Mouse (Mus musculus): ENCODE data around the gene Ctf2. TPM values are rescaled to one million over a fixed set of nuclear protein-coding genes. Genes with fewer than 3 reads are reported as not detected.
A peak's percentile ranks its signal among the peaks of the same experiment; 100 is the strongest.
"Not testable (repeated sequence)": the region's sequence is repeated elsewhere in the genome, so short reads cannot be mapped to it uniquely, and the experiment has no call there.

The Ctf2 gene
- polyA plus RNA-seq, 1 experiment = not detected

DNA sequence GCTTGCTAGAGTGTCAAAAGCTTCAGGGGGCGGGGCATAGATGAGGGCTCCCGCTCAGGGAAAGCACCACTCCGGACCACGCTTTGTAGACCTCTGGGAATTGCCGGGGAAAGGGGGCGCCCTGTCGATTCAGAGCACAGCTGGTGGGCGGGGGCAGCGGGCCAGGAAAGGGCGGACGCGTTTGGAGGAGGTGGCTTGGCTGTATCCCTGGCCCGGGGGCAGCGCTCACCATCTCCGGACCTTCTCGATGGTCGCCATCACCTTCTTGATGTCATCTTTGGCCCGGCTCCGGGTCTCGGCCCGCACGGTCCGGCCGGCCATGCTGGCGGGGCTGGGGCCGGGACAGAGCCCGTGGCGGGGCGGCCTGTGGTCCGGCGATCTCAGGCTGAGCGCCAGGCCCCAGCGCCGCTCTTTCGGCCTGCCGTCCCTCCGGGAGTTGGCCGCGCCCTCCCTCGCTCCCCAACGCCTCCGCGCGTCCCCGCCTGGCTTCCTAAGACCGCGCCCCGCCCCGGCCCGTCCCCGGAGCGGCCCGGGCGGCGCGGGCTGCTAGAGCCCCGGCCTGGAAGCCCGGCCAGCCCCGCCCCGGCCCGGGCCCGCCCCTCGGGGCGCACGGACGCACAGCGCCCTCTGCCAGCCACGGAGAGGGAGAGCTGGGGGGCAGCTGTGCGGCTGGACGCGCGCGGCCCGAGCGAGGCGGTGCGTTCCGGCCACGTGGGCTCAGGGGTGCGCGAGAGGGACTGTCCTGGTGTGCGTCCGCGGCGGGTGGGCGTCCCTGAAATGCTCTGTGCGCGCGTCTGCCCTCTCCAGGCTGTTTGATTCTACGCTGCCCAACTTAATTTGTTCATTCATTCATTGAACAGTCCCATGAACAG, 23.5 kb downstream of the Ctf2 start, which contains the start of gene Bcl7c:
Gene Bcl7c, minus strand, starts transcription at position 727 of the 872 bp plus-strand sequence.
- DNase-seq = peak; percentile 86
- H3K4me3 ChIP-seq (replicated peaks; ENCODE audit: extremely low read depth, low read depth, low read length) = peak within 1 kb of the TSS; percentile 64
- peak; percentile 41; the same call in 1 of the 2 replicates for TF ChIP-seq POLR2A (IDR thresholded peaks at IDR 0.05; ENCODE audit: borderline replicate concordance, extremely low read depth, low read depth, low read length)
- TF ChIP-seq CTCF (IDR thresholded peaks at IDR 0.05; ENCODE audit: insufficient read depth, low read length) = 0 out of 2 replicates have a peak, but pooled peaks have one; percentile 11
- under 1% methylated on average over 89 of the region's 90 CpGs for WGBS
- H3K4me1 ChIP-seq (ENCODE audit: control insufficient read depth, insufficient read depth, low read length) = peaks cover 3% of the 10 kb centered on the region

DNA sequence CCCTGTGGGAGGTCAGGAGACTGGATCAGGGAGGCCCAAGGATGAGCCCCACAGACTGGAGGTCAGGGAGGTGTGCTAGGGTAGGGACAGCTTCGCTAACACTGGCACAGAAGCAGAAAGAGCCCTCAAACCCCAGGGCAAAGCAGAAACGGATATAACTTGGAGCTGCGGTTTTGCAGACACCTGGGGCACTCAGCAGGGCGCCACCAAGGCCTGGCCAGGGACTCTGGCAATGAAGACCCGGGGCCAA, 24.1 kb downstream of the Ctf2 start:
- DNase-seq = no peak
- Histone ChIP-seq H3K4me3 (replicated peaks; ENCODE audit: extremely low read depth, low read depth, low read length) (peak overlapping the region; percentile 64), H3K4me1 (ENCODE audit: control insufficient read depth, insufficient read depth, low read length) (peaks cover 3% of the 10 kb centered on the region)
- under 1% methylated on average over 5 of the region's 5 CpGs for WGBS
- no peak for TF ChIP-seq POLR2A (IDR thresholded peaks at IDR 0.05; ENCODE audit: borderline replicate concordance, extremely low read depth, low read depth, low read length)
- TF ChIP-seq CTCF (IDR thresholded peaks at IDR 0.05; ENCODE audit: insufficient read depth, low read length) = no peak

DNA sequence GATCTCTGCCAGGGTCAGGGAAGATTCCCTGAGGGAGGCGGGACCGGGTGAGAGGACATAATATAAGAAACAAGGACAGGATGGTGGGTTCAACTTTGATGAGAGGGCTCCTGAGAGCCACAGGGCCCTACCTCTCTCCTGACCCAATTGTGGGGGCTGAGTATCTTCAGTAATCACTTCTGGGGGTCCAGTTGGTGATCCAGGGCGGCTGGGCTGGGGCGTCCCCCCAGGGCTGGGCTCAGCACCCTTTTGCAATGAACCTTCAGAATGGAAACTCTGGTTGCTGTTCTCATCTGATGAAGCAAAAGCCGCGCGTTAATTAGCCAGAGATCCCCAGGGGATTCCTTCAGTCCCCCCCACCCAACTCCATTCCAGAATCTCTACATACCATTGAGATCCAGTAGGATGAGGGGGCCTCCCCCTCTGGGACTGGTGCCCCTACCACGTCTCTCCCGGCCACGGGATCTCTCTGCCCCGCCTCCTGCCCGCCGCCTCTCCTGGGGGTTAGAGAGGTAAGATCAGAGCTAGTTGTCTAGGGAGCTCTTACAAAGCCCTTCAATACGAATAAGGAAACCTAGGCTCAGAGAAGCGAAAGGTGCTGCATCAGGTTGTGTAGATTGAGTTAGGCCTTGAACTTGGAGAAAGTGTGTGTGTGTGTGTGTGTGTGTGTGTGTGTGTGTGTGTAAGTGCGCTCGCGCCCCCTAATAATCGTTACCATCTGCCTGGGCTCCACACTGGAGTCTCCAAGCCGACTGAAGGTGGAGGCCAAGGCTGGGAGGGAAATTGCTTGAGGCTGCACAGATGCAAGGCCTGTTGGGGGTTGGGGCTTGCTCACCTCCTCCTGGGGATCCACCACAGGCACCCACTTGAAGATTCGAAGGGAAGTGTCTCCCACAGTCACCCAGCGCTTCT, 24.7 kb downstream of the Ctf2 start:
- no peak for TF ChIP-seq CTCF (IDR thresholded peaks at IDR 0.05; ENCODE audit: insufficient read depth, low read length)
- no peak for TF ChIP-seq POLR2A (IDR thresholded peaks at IDR 0.05; ENCODE audit: borderline replicate concordance, extremely low read depth, low read depth, low read length)
- no peak for DNase-seq
- H3K4me3 ChIP-seq (replicated peaks; ENCODE audit: extremely low read depth, low read depth, low read length) = peak overlapping the region; percentile 64
- 46% methylated on average over 22 of the region's 22 CpGs for WGBS
- peaks cover 3% of the 10 kb centered on the region for H3K4me1 ChIP-seq (ENCODE audit: control insufficient read depth, insufficient read depth, low read length)

GRCm38 (mm10) chr7:127705706-127706105, 26.3 kb downstream of the Ctf2 start:
- TF ChIP-seq CTCF (IDR thresholded peaks at IDR 0.05; ENCODE audit: insufficient read depth, low read length) = no peak
- TF ChIP-seq POLR2A (IDR thresholded peaks at IDR 0.05; ENCODE audit: borderline replicate concordance, extremely low read depth, low read depth, low read length) = no peak
- Histone ChIP-seq H3K4me3 (replicated peaks; ENCODE audit: extremely low read depth, low read depth, low read length) (no peak overlapping the region), H3K4me1 (ENCODE audit: control insufficient read depth, insufficient read depth, low read length) (peaks cover 6% of the 10 kb centered on the region)
- WGBS = 81% methylated on average over 4 of the region's 4 CpGs
- no peak for DNase-seq

DNA sequence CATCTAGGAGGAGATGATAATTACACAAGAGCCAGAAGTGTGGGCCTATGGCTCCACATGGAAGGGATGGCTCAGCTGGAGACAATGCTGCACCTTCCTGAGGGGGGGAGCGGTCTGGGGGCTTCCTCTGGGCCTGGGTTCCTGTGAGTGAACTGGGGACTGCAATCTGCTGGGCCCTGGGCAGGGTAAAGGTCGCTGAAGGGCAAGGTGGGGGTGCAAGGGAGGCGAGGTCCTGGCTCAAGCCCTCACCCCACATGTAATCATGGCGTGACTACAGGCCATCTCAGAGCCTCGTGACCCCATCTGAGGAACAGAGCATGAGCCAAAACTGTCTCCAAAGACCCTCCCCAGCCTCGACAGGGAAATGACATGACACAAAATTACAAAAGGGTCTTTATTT, 27.4 kb downstream of the Ctf2 start:
- no peak overlapping the region for H3K4me3 ChIP-seq (replicated peaks; ENCODE audit: extremely low read depth, low read depth, low read length)
- TF ChIP-seq POLR2A (IDR thresholded peaks at IDR 0.05; ENCODE audit: borderline replicate concordance, extremely low read depth, low read depth, low read length) (no peak), CTCF (IDR thresholded peaks at IDR 0.05; ENCODE audit: insufficient read depth, low read length) (no peak)
- DNase-seq = no peak
- peaks cover 6% of the 10 kb centered on the region for H3K4me1 ChIP-seq (ENCODE audit: control insufficient read depth, insufficient read depth, low read length)
- WGBS = 83% methylated on average over 6 of the region's 6 CpGs

DNA sequence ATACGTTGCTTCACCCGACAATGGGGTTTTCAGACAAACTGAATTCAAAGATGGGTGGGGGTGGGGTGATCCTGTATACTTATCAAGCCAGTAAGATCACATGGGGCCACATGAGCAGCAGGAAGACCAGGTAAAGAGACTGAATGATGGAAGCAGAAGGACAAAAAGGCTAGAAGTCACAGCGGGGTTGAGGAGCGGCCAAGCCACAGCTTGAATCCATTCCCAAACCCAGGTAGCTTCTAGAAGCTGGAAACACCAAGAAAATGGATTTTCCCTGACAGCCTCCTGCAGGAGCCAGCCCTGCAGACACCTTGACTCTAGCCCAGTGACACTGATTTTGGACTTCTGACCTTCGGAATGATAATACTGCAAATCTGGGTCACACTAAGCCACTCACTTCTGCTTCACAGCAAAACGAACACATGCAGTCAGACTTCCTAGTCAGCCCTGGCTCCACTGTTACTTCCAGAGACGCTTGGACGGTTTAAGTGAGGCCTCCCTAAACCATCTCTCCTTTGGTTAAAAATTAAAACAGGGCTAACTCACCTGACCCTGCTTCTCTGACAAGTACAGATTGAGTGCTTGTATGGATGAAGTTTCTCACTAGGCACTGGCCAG, 28.3 kb downstream of the Ctf2 start:
- TF ChIP-seq POLR2A (IDR thresholded peaks at IDR 0.05; ENCODE audit: borderline replicate concordance, extremely low read depth, low read depth, low read length) (no peak), CTCF (IDR thresholded peaks at IDR 0.05; ENCODE audit: insufficient read depth, low read length) (no peak)
- WGBS = 90% methylated on average over 8 of the region's 8 CpGs
- Histone ChIP-seq H3K4me3 (replicated peaks; ENCODE audit: extremely low read depth, low read depth, low read length) (no peak overlapping the region), H3K4me1 (ENCODE audit: control insufficient read depth, insufficient read depth, low read length) (peaks cover 6% of the 10 kb centered on the region)
- DNase-seq = no peak

GRCm38 (mm10) chr7:127700712-127701331, 31.1 kb downstream of the Ctf2 start:
- peaks cover 2% of the 10 kb centered on the region; the same call in 1 of the 2 replicates for H3K4me1 ChIP-seq (ENCODE audit: control insufficient read depth, insufficient read depth, low read length)
- TF ChIP-seq POLR2A (IDR thresholded peaks at IDR 0.05; ENCODE audit: borderline replicate concordance, extremely low read depth, low read depth, low read length) (no peak), CTCF (IDR thresholded peaks at IDR 0.05; ENCODE audit: insufficient read depth, low read length) (no peak)
- WGBS = 41% methylated on average over 3 of the region's 3 CpGs
- DNase-seq = no peak
- H3K4me3 ChIP-seq (replicated peaks; ENCODE audit: extremely low read depth, low read depth, low read length) = no peak overlapping the region

DNA sequence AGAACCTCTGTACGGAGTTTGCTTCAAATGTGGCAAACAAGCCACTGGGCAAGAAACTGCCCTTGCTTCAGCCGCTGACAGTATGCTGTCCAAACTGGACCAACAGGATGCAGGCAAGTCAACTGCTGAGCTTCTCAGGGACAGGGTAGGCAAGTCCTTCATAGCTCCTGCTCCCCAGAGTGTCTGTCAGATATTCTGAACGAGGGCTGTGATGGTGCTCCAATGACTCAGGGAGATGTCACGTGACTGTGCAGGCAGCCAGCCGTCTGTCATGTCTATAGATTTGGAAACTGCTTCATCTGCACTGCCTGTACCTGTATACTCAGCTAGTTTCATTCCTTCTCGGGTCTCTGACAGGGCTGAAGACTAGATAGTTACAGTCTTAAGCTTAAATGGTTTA, 33.0 kb downstream of the Ctf2 start:
- no peak overlapping the region for H3K4me3 ChIP-seq (replicated peaks; ENCODE audit: extremely low read depth, low read depth, low read length)
- 79% methylated on average over 6 of the region's 6 CpGs for WGBS
- DNase-seq = no peak
- H3K4me1 ChIP-seq (ENCODE audit: control insufficient read depth, insufficient read depth, low read length) = peaks cover 2% of the 10 kb centered on the region; the same call in 1 of the 2 replicates
- TF ChIP-seq CTCF (IDR thresholded peaks at IDR 0.05; ENCODE audit: insufficient read depth, low read length) (no peak), POLR2A (IDR thresholded peaks at IDR 0.05; ENCODE audit: borderline replicate concordance, extremely low read depth, low read depth, low read length) (no peak)

DNA sequence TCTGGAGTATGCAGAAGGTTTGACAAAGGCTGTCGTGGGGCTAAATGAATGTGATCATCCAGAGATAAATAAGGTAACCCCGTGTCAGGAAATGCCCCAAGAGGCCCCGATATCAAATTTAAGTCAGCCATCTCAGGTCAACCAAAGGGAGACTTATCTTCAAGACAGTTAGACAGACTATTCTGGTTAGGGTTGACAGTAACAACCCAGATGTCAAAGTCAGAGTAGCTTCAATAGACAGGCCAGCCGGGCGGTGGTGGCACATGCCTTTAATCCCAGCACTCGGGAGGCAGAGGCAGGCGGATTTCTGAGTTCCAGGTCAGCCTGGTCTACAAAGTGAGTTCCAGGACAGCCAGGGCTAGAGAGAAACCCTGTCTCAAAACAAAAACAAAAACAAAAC, 38.2 kb downstream of the Ctf2 start:
- WGBS = 89% methylated on average over 7 of the region's 7 CpGs
- DNase-seq; H3K4me1 ChIP-seq (ENCODE audit: control insufficient read depth, insufficient read depth, low read length); H3K4me3 ChIP-seq (replicated peaks; ENCODE audit: extremely low read depth, low read depth, low read length): not testable (repeated sequence)
